Mouse (Mus musculus): Measurements from ENCODE around the gene Hes7. TPM values are rescaled to one million over a fixed set of nuclear protein-coding genes. Genes with fewer than 3 reads are reported as not detected.

Hes7 gene
- polyA plus RNA-seq, 2 experiments, result 0.05 to 0.08 TPM

DNA sequence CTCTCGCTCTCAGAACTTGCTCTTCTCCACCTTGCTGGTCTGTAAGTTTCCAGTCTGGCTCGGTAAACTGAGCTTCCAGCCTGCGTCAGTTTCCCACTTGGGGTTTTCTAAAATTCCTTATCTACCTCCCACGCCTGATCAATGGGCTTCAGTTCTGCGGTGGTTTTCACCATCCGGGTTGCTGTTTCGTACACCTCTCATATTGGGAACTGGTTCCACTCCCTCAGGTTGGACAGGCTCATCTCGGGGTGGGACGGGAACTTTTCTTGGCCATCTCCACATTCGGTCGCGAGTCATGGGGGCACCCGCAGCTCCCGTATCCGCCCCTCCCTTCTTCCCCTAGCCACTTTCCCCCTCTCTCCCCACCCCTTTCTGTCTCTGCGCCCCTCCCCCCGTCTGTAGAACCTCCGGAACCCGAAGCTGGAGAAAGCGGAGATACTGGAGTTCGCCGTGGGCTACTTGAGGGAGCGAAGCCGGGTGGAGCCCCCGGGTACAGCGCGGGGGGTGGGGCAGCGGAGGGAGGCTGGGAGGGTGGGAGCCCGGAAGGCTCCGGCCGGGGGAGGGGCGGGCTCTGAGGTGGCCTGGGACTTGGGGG lies 1.6 kb downstream of the Hes7 start:
- H3K27ac ChIP-seq, result no peak overlapping the region
- H3K27me3 ChIP-seq (ENCODE audit: control insufficient read depth, insufficient read depth, low read length), result peaks cover 38% of the 10 kb centered on the region
- H3K36me3 ChIP-seq (replicated peaks; ENCODE audit: control insufficient read depth, insufficient read depth, low read depth), result no peaks in the 10 kb centered on the region
- H3K9me3 ChIP-seq (ENCODE audit: control insufficient read depth, low read length), result no peaks in the 10 kb centered on the region
- DNase-seq (ENCODE audit: low read depth in 3 of 3, low spot score in 3 of 3) (no peak), ATAC-seq (ENCODE audit: insufficient read depth) (no peak)
- under 1% methylated on average over 28 of the region's 32 CpGs for WGBS (ENCODE audit: insufficient replicate concordance)
- peak overlapping the region; percentile 53 for H3K9ac ChIP-seq (replicated peaks)
- H3K4me2 ChIP-seq (ENCODE audit: low read depth), result peak overlapping the region; percentile 96
- H3K4me1 ChIP-seq (replicated peaks; ENCODE audit: control insufficient read depth in 2 of 2, insufficient read depth in 2 of 2, low read length in 1 of 2), result peaks cover 12 to 28% of the 10 kb centered on the region in 2 experiments
- H3K4me3 ChIP-seq (ENCODE audit: insufficient read depth in 1 of 2, low read depth in 2 of 2, low read length in 2 of 2), result peak overlapping the region; percentile 75 to 77
- TF ChIP-seq CTCF (IDR thresholded peaks at IDR 0.05; ENCODE audit: low read depth) (no peak), EP300 (IDR thresholded peaks at IDR 0.05; ENCODE audit: low read depth) (no peak)

DNA sequence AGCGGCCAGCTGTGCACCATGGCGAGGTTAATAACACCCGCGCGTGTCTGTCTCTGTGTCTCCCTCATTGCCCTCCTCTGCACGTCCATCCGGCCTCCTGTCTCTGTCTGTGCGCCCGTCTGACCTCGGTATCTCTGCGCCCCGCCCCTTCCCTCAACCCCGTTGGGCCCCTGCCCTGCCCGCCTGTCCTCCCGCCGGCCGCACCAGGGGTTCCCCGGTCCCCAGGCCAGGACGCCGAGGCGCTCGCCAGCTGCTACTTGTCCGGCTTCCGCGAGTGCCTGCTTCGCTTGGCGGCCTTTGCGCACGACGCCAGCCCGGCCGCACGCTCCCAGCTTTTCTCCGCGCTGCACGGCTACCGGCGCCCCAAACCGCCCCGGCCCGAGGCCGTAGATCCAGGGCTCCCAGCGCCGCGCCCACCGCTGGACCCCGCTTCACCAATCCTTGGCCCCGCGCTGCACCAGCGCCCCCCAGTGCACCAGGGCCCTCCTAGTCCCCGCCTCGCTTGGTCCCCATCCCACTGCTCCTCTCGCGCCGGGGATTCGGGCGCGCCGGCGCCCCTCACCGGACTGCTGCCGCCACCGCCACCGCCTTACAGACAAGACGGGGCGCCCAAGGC lies 2.2 kb downstream of the Hes7 start, which contains the start of gene 9130213A22Rik:
Gene 9130213A22Rik, minus strand, starts transcription at position 254 of the 616 bp plus-strand sequence.
- H3K27me3 ChIP-seq (ENCODE audit: control insufficient read depth, insufficient read depth, low read length), result peaks cover 38% of the 10 kb centered on the region
- no peaks in the 10 kb centered on the region for H3K36me3 ChIP-seq (replicated peaks; ENCODE audit: control insufficient read depth, insufficient read depth, low read depth)
- ATAC-seq (ENCODE audit: insufficient read depth) (peak; percentile 10), DNase-seq (ENCODE audit: low read depth in 3 of 3, low spot score in 3 of 3) (peak in 1 of 3 experiments; percentile 61)
- no peak within 1 kb of the TSS for H3K27ac ChIP-seq
- no peaks in the 10 kb centered on the region for H3K9me3 ChIP-seq (ENCODE audit: control insufficient read depth, low read length)
- peak within 1 kb of the TSS; percentile 75 to 77 for H3K4me3 ChIP-seq (ENCODE audit: insufficient read depth in 1 of 2, low read depth in 2 of 2, low read length in 2 of 2)
- H3K9ac ChIP-seq (replicated peaks), result peak within 1 kb of the TSS; percentile 53
- TF ChIP-seq CTCF (IDR thresholded peaks at IDR 0.05; ENCODE audit: low read depth), result peak; percentile 66
- TF ChIP-seq EP300 (IDR thresholded peaks at IDR 0.05; ENCODE audit: low read depth), result no peak
- under 1% methylated on average over 65 of the region's 66 CpGs for WGBS (ENCODE audit: insufficient replicate concordance)
- peak within 1 kb of the TSS; percentile 96 for H3K4me2 ChIP-seq (ENCODE audit: low read depth)
- peaks cover 12 to 23% of the 10 kb centered on the region in 2 experiments for H3K4me1 ChIP-seq (replicated peaks; ENCODE audit: control insufficient read depth in 2 of 2, insufficient read depth in 2 of 2, low read length in 1 of 2)

DNA sequence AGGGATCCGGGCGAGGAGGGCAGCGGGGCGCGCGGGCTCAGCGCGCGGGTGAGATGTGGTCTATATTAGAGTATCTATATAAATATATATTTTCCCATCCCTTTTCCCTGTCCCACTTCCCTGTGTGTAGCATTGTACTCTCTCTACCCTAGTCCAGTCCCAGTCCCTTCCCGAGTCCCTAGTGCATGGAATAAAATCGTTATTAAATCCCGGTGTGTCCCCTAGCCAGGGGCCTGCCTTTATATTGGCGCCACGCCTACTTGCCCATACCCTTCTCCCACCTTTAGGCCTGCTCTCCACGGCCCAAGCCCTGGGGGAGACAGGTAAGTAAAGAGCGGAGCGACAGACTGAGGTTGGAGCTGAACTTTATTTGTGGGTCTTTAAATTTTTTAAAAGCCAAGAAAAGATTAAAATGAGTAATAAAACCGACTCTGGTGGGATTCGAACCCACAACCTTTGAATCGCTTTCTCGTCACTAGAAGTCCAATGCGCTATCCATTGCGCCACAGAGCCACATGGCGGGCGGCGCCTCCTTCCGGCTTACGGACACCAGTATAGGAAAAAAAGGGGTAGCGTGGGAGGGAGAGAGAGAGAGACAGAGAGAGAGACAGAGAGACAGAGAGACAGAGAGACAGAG lies 3.0 kb downstream of the Hes7 start:
- peaks cover 12 to 20% of the 10 kb centered on the region in 2 experiments for H3K4me1 ChIP-seq (replicated peaks; ENCODE audit: control insufficient read depth in 2 of 2, insufficient read depth in 2 of 2, low read length in 1 of 2)
- H3K4me2 ChIP-seq (ENCODE audit: low read depth), result peak overlapping the region; percentile 96

DNA sequence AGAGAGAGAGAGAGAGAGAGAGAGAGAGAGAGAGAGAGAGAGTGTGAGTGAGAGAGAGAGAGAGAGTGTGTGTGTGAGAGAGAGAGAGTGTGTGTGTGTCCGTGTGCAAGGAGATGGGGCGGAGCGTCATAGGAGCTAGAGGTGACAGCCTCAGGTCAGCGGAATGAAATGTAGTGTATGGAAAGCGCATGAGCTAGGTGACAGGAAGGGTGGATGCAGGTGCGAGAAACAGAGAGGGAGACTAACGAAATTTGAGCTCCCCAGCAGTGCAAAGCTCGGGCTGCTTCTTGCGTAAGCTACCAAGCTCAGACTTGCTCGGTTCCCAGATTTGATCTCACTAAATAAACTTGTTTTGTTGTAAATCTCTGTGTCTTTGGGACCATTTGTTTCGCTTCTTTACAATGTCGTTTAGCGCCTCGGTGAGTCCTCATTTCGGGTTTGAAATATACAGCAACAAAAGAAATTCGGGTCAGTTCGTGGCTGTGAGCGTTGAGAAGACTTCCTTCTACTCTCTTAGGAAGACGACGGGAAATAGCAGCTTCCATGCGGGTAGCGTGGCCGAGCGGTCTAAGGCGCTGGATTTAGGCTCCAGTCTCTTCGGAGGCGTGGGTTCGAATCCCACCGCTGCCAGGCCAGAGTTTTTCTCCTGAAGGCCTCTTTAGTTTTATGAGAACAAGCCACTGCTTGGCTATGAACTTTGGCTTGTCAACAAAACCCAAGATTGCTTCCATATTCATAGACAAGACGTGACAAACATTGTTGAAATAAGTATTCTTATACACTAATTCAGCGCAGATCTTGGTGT lies 3.7 kb downstream of the Hes7 start:
- Histone ChIP-seq H3K4me3 (ENCODE audit: insufficient read depth in 1 of 2, low read depth in 2 of 2, low read length in 2 of 2) (peak overlapping the region; percentile 75 to 77), H3K36me3 (replicated peaks; ENCODE audit: control insufficient read depth, insufficient read depth, low read depth) (no peaks in the 10 kb centered on the region), H3K27ac (peak overlapping the region; percentile 63), H3K27me3 (ENCODE audit: control insufficient read depth, insufficient read depth, low read length) (peaks cover 38% of the 10 kb centered on the region), H3K9me3 (ENCODE audit: control insufficient read depth, low read length) (no peaks in the 10 kb centered on the region), H3K4me2 (ENCODE audit: low read depth) (peak overlapping the region; percentile 96), H3K4me1 (replicated peaks; ENCODE audit: control insufficient read depth in 2 of 2, insufficient read depth in 2 of 2, low read length in 1 of 2) (peaks cover 11 to 19% of the 10 kb centered on the region in 2 experiments), H3K9ac (replicated peaks) (peak overlapping the region; percentile 71)
- under 1% methylated on average over 31 of the region's 31 CpGs for WGBS (ENCODE audit: insufficient replicate concordance)
- DNase-seq (ENCODE audit: low read depth in 3 of 3, low spot score in 3 of 3), result peak; percentile 76 to 83 (median 81)
- ATAC-seq (ENCODE audit: insufficient read depth), result peak; percentile 76
- TF ChIP-seq CTCF (IDR thresholded peaks at IDR 0.05; ENCODE audit: low read depth) (no peak; the same call in 1 of the 2 replicates), EP300 (IDR thresholded peaks at IDR 0.05; ENCODE audit: low read depth) (no peak)

More for the DNA sequence above, 3.0 kb downstream of the Hes7 start:
- H3K9me3 ChIP-seq (ENCODE audit: control insufficient read depth, low read length), result no peaks in the 10 kb centered on the region
- no peaks in the 10 kb centered on the region for H3K36me3 ChIP-seq (replicated peaks; ENCODE audit: control insufficient read depth, insufficient read depth, low read depth)
- H3K27ac ChIP-seq, result no peak overlapping the region
- DNase-seq (ENCODE audit: low read depth in 3 of 3, low spot score in 3 of 3) (peak; percentile 75 to 84 (median 80)), ATAC-seq (ENCODE audit: insufficient read depth) (peak; percentile 27)
- peaks cover 38% of the 10 kb centered on the region for H3K27me3 ChIP-seq (ENCODE audit: control insufficient read depth, insufficient read depth, low read length)
- under 1% methylated on average over 29 of the region's 29 CpGs for WGBS (ENCODE audit: insufficient replicate concordance)
- peak overlapping the region; percentile 53 for H3K9ac ChIP-seq (replicated peaks)
- TF ChIP-seq EP300 (IDR thresholded peaks at IDR 0.05; ENCODE audit: low read depth) (0 out of 2 replicates have a peak, but pooled peaks have one; percentile 15), CTCF (IDR thresholded peaks at IDR 0.05; ENCODE audit: low read depth) (peak; percentile 51)
- peak overlapping the region; percentile 75 to 77 for H3K4me3 ChIP-seq (ENCODE audit: insufficient read depth in 1 of 2, low read depth in 2 of 2, low read length in 2 of 2)

Data from liver, embryonic 14.5 days (tissue).